Mouse (Mus musculus) liver, adult 2 months (tissue): ENCODE data around the gene Spred2.

Experiments
- CTCF ChIP-seq: fragments of 200-500 bp; IDR thresholded peaks from 2 replicates; pipeline ENCODE4 v1.5.1; 2011; ENCODE audit warnings: low read depth, low read length, control low read depth
- POLR2A ChIP-seq: fragments of 200-500 bp; IDR thresholded peaks from 2 replicates; pipeline ENCODE4 v1.6.1; 2011; ENCODE audit warnings: low read length, control low read depth; ENCODE audit not compliant: insufficient read depth; ENCODE audit errors: extremely low read depth

DNA sequence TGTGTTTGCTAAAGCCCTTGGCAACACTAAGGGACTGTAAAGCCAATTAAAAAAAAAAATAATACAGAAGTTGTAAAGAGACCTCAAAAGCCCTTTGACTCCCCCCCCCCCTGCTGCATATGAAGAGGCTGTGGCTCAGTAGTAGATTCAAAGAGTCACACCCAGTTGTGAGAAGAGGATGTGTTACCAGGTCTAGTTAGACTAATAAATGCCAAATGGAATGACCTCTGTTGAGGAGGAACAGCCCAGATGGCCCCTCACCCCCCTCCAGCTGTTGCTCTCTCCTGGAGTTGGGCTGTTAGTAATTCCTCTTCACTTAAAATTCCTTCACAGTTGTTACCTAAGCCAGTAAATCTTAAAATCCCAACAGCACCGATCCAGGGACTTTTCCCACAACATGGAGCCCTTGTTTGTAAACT is 62.3 kb downstream of the Spred2 start:
- TF ChIP-seq CTCF (no peak), POLR2A (no peak)
